Mouse (Mus musculus) heart, postnatal 0 days (tissue): ENCODE data around the gene Tmem214.

Experiments
- CTCF ChIP-seq: IDR thresholded peaks from 2 replicates; pipeline ENCODE4 v1.5.1; 2016; ENCODE audit warnings: antibody characterized with exemption, control low read depth, low read depth
- EP300 ChIP-seq: IDR thresholded peaks from 2 replicates; pipeline ENCODE4 v1.6.1; 2016; ENCODE audit warnings: antibody characterized with exemption, low read depth

GRCm38 (mm10) chr5:30823091-30823490, 44.7 kb upstream of the Tmem214 start:
- TF ChIP-seq CTCF (no peak), EP300 (no peak)
